Mouse (Mus musculus) midbrain, postnatal 0 days (tissue): ENCODE data around the gene Cpeb2. TPM values are rescaled to one million over a fixed set of nuclear protein-coding genes. Genes with fewer than 3 reads are reported as not detected.

Experiments
- ATAC-seq: fragments of 200-750 bp; cut with Nextera tagmentation; 2 replicates; pipeline ENCODE4 v1.8.0; 2017; ENCODE audit warnings: moderate number of reproducible peaks, mild to moderate bottlenecking, moderate TSS enrichment, moderate library complexity; ENCODE audit not compliant: low FRiP score
- DNase-seq: peaks from one replicate; pipeline ENCODE4 v3.0.0-alpha.2; 2015; ENCODE audit warnings: low spot score
- H3K27ac ChIP-seq: fragments of 300-500 bp; sonication (generic); 2 replicates; pipeline ENCODE4 v1.5.1; 2014; ENCODE audit warnings: low read depth, mild to moderate bottlenecking, low read length, mixed read lengths
- H3K27me3 ChIP-seq: fragments of 300-500 bp; sonication (generic); 2 replicates; pipeline ENCODE4 v1.6.1; 2014; ENCODE audit warnings: low read length, control low read depth, mixed read lengths; ENCODE audit not compliant: insufficient read depth
- H3K36me3 ChIP-seq: fragments of 300-500 bp; sonication (generic); 2 replicates; pipeline ENCODE4 v1.6.1; 2014; ENCODE audit warnings: low read length, control low read depth, mixed read lengths; ENCODE audit not compliant: insufficient read depth
- H3K4me1 ChIP-seq: fragments of 300-500 bp; sonication (generic); 2 replicates; pipeline ENCODE4 v1.6.1; 2014; ENCODE audit warnings: mild to moderate bottlenecking, control low read depth, antibody characterized with exemption, low read length, mixed read lengths; ENCODE audit not compliant: insufficient read depth
- H3K4me2 ChIP-seq: fragments of 300-500 bp; sonication (generic); 2 replicates; pipeline ENCODE4 v1.6.1; 2014; ENCODE audit warnings: low read depth, mild to moderate bottlenecking, low read length, mixed read lengths; ENCODE audit not compliant: poor library complexity, severe bottlenecking
- H3K4me3 ChIP-seq: fragments of 300-500 bp; sonication (generic); 2 replicates; pipeline ENCODE4 v1.5.1; 2014; ENCODE audit warnings: low read depth, mild to moderate bottlenecking, low read length, moderate library complexity
- H3K9ac ChIP-seq: fragments of 300-500 bp; sonication (generic); replicated peaks from 2 replicates; pipeline ENCODE4 v1.6.1; 2014; ENCODE audit warnings: mild to moderate bottlenecking, low read length, moderate library complexity, mixed read lengths; ENCODE audit not compliant: poor library complexity, severe bottlenecking
- H3K9me3 ChIP-seq: fragments of 300-500 bp; sonication (generic); 2 replicates; pipeline ENCODE4 v1.6.1; 2016; ENCODE audit warnings: low read length, control low read depth
- CTCF ChIP-seq: IDR thresholded peaks from 2 replicates; pipeline ENCODE4 v1.5.1; 2016; ENCODE audit warnings: antibody characterized with exemption, mild to moderate bottlenecking
- WGBS: fragments of 180-500 bp; shearing (Covaris S2); extraction: QIAGEN DNeasy Blood & Tissue Kit; methylation state at CpG from one replicate; pipeline ENCODE4 v1.1.7; 2014; 5-methylcytosine and 5-hydroxymethylcytosine counted together
- polyA plus RNA-seq: library from polyadenylated mRNA; unstranded; fragments of >200 nt; fragmentation: Nextera tagmentation; extraction: Ambion mirVana; gene quantifications from 2 replicates; pipeline ENCODE4 v1.2.1, GENCODE M21; 2015
- total RNA-seq: library from RNA; depleted of rRNA; stranded (reverse); fragments of >200 nt; gene quantifications from 2 replicates; pipeline ENCODE4 v1.2.3, GENCODE M21; 2014; rRNA removed

The Cpeb2 gene
- 29.5 and 42.2 TPM in 2 replicates for total RNA-seq
- 12.9 and 15.3 TPM in 2 replicates for polyA plus RNA-seq

- peak within 1 kb of the TSS; percentile 100 for H3K27ac ChIP-seq
- WGBS: under 1% methylated on average over 54 of the region's 89 CpGs
- peak within 1 kb of the TSS; percentile 98 for H3K9ac ChIP-seq
- no peaks in the 10 kb centered on the region for H3K27me3 ChIP-seq
- DNase-seq (peak; percentile 96), ATAC-seq (peak; percentile 91)
- H3K4me2 ChIP-seq: peak within 1 kb of the TSS; percentile 81
- H3K4me3 ChIP-seq: peak within 1 kb of the TSS; percentile 99
- H3K4me1 ChIP-seq: no peaks in the 10 kb centered on the region
- no peaks in the 10 kb centered on the region for H3K36me3 ChIP-seq
- H3K9me3 ChIP-seq: no peaks in the 10 kb centered on the region
- no peak for TF ChIP-seq CTCF
Observed at GRCm38 (mm10) chr5:43232480-43233315, at the start of gene Cpeb2. TSS of gene Cpeb2 (plus strand) at chr5:43233170.

DNA sequence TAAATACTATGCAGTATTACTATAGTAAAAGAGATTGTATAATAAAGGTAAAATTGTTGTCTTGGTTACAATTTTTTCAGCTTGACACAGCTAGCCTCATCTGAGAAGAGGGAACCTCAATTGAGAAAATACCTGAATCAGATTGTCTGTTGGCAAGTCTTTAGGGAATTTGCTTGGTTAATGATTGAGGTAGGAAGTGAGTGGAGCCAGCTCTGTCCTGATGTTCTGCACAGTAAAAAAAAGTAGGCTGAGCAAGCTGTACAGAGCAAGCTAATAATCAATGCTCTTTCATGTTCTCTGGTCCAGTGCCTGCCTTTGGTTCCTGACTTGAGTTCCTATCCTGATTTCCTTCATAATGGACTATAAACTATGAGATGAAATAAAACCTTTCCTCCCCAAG lies 49.4 kb upstream of the Cpeb2 start:
- Histone ChIP-seq H3K27me3 (no peaks in the 10 kb centered on the region), H3K27ac (no peak overlapping the region), H3K4me1 (no peaks in the 10 kb centered on the region), H3K36me3 (no peaks in the 10 kb centered on the region), H3K4me3 (no peak overlapping the region), H3K9me3 (no peaks in the 10 kb centered on the region), H3K4me2 (no peak overlapping the region), H3K9ac (no peak overlapping the region)
- TF ChIP-seq CTCF: no peak
- ATAC-seq: no peak
- DNase-seq: no peak

GRCm38 (mm10) chr5:43184834-43185233 lies 48.1 kb upstream of the Cpeb2 start:
- H3K9me3 ChIP-seq: no peaks in the 10 kb centered on the region
- no peaks in the 10 kb centered on the region for H3K4me1 ChIP-seq
- H3K36me3 ChIP-seq: no peaks in the 10 kb centered on the region
- TF ChIP-seq CTCF: no peak
- 83% methylated on average over 3 of the region's 3 CpGs for WGBS
- no peak overlapping the region for H3K27ac ChIP-seq
- no peak overlapping the region for H3K4me2 ChIP-seq
- no peaks in the 10 kb centered on the region for H3K27me3 ChIP-seq
- no peak overlapping the region for H3K9ac ChIP-seq
- H3K4me3 ChIP-seq: no peak overlapping the region
- ATAC-seq (no peak), DNase-seq (no peak)

GRCm38 (mm10) chr5:43185478-43185877 lies 47.5 kb upstream of the Cpeb2 start:
- ATAC-seq (no peak), DNase-seq (no peak)
- 89% methylated on average over 3 of the region's 3 CpGs for WGBS

DNA sequence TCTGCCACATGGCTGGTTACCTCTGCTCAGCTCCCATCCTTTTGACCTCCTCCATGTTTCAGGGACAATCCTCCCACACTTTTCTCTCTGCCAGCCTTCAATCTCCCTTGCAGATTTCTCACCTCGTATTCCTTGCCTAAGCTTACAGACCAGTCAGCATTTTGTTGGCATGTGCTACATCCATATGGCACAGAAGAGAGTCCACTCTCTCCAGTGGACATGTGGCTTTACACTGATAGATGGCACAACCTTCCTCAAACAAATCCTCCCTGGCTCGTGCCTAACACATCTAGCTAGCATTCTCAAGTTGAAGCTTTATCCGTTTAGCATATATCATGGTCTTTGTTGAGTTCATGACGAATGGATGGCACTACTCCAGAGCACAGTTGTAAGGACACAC lies 32.3 kb upstream of the Cpeb2 start:
- Histone ChIP-seq H3K4me2 (no peak overlapping the region), H3K4me3 (no peak overlapping the region), H3K36me3 (no peaks in the 10 kb centered on the region), H3K4me1 (no peaks in the 10 kb centered on the region), H3K27me3 (no peaks in the 10 kb centered on the region), H3K9ac (no peak overlapping the region), H3K9me3 (no peaks in the 10 kb centered on the region), H3K27ac (no peak overlapping the region)
- no peak for ATAC-seq
- 81% methylated on average over 4 of the region's 4 CpGs for WGBS
- no peak for DNase-seq
- TF ChIP-seq CTCF: no peak

More at GRCm38 (mm10) chr5:43185478-43185877, 47.5 kb upstream of the Cpeb2 start:
- H3K27ac ChIP-seq: no peak overlapping the region
- H3K4me3 ChIP-seq: no peak overlapping the region
- H3K9ac ChIP-seq: no peak overlapping the region
- no peaks in the 10 kb centered on the region for H3K36me3 ChIP-seq
- no peaks in the 10 kb centered on the region for H3K9me3 ChIP-seq
- no peak overlapping the region for H3K4me2 ChIP-seq
- no peaks in the 10 kb centered on the region for H3K27me3 ChIP-seq
- TF ChIP-seq CTCF: no peak
- no peaks in the 10 kb centered on the region for H3K4me1 ChIP-seq

DNA sequence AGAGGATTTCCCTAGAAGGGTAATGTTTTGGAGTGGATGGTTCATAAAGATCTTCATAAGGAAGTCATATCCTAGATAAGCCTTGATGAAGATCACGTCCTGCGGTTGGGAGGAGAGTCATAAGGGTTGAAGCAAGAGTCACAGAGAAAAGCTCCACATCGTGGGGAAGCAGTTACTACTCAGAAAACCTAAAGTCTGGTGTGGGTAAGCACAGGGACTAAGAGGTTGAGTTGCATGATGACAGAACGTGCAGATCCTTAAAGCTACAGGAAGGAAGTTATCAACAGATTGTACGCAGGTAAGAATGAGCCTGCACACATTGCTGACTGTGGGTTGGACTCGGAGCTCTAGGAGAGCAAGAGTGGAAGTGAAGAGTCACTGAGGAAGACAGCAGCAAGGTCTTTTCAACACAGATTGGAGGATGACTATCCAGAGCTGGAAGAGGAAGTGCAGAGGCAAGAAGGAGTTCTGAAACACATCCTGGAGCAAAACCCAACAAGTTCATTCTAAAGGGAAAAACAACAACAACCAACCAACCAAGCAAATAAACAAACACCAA lies 26.4 kb upstream of the Cpeb2 start:
- Histone ChIP-seq H3K4me2 (no peak overlapping the region), H3K27ac (no peak overlapping the region), H3K27me3 (no peaks in the 10 kb centered on the region), H3K4me1 (no peaks in the 10 kb centered on the region), H3K4me3 (no peak overlapping the region), H3K9ac (no peak overlapping the region), H3K36me3 (no peaks in the 10 kb centered on the region), H3K9me3 (no peaks in the 10 kb centered on the region)
- no peak for TF ChIP-seq CTCF
- ATAC-seq (no peak), DNase-seq (no peak)
- WGBS: 87% methylated on average over 6 of the region's 6 CpGs
